Mouse (Mus musculus): Measurements from ENCODE around the gene Kazald1. TPM values are rescaled to one million over a fixed set of nuclear protein-coding genes. Genes with fewer than 3 reads are reported as not detected.

Kazald1 gene
- total and polyA plus RNA-seq, 3 experiments = 0.39 to 1.5 TPM; not detected in 1

GRCm38 (mm10) chr19:45110681-45111080 is 35.6 kb downstream of the Kazald1 start:
- no peaks in the 10 kb centered on the region for H3K79me2 ChIP-seq (ENCODE audit: control insufficient read depth, insufficient read depth, low read length, poor library complexity)
- H3K36me3 ChIP-seq (ENCODE audit: control insufficient read depth in 1 of 2, insufficient read depth in 2 of 2, low read length in 2 of 2) = no peaks in the 10 kb centered on the region
- H3K27ac ChIP-seq (ENCODE audit: control insufficient read depth, low read depth, low read length) = no peak overlapping the region
- no peak overlapping the region for H3K9ac ChIP-seq (ENCODE audit: control insufficient read depth, low read depth, low read length, poor library complexity, severe bottlenecking)
- DNase-seq (ENCODE audit: low read depth, low spot score) = no peak
- H3K27me3 ChIP-seq (ENCODE audit: control insufficient read depth in 1 of 2, insufficient read depth in 2 of 2, low read length in 2 of 2) = peaks cover 3 to 19% of the 10 kb centered on the region in 2 experiments; a peak in 3 of 4 replicates
- TF ChIP-seq TCF12 (IDR thresholded peaks at IDR 0.05; ENCODE audit: low read depth, low read length) (no peak), MYB (IDR thresholded peaks at IDR 0.05; ENCODE audit: low read depth, low read length) (no peak), POLR2AphosphoS5 (IDR thresholded peaks at IDR 0.05; ENCODE audit: borderline replicate concordance, low read depth, low read length) (no peak), MYC (IDR thresholded peaks at IDR 0.05; ENCODE audit: low read depth, low read length) (no peak), MEF2A (IDR thresholded peaks at IDR 0.05; ENCODE audit: extremely low read depth, insufficient replicate concordance, low read depth, low read length, poor library complexity, severe bottlenecking) (no peak), E2F4 (IDR thresholded peaks at IDR 0.05; ENCODE audit: borderline replicate concordance, low read depth, low read length) (no peak), MAFK (IDR thresholded peaks at IDR 0.05; ENCODE audit: borderline replicate concordance, low read depth, low read length) (no peak), ZC3H11A (IDR thresholded peaks at IDR 0.05; ENCODE audit: low read depth, low read length) (no peak), ZNF384 (IDR thresholded peaks at IDR 0.05; ENCODE audit: low read depth, low read length) (no peak), TBP (IDR thresholded peaks at IDR 0.05; ENCODE audit: low read depth, low read length) (no peak), ZKSCAN1 (IDR thresholded peaks at IDR 0.05; ENCODE audit: low read depth, low read length) (no peak), POLR2AphosphoS2 (IDR thresholded peaks at IDR 0.05; ENCODE audit: low read length) (no peak), POLR2A (IDR thresholded peaks at IDR 0.05; ENCODE audit: control insufficient read depth in 1 of 2, insufficient read depth in 1 of 2, low read depth in 1 of 2, low read length in 2 of 2, poor library complexity in 1 of 2) (no peak)
- no peak overlapping the region for H3K4me3 ChIP-seq (ENCODE audit: control insufficient read depth in 1 of 2, insufficient read depth in 1 of 2, low read depth in 2 of 2, low read length in 2 of 2)
- H3K9me3 ChIP-seq (replicated peaks; ENCODE audit: insufficient read depth, low read length) = no peaks in the 10 kb centered on the region
- no peaks in the 10 kb centered on the region for H3K4me1 ChIP-seq (ENCODE audit: control insufficient read depth in 1 of 2, insufficient read depth in 2 of 2, low read length in 2 of 2)

- peaks cover 3 to 17% of the 10 kb centered on the region in 2 experiments; a peak in 3 of 4 replicates for H3K27me3 ChIP-seq (ENCODE audit: control insufficient read depth in 1 of 2, insufficient read depth in 2 of 2, low read length in 2 of 2)
- H3K4me1 ChIP-seq (ENCODE audit: control insufficient read depth in 1 of 2, insufficient read depth in 2 of 2, low read length in 2 of 2) = no peaks in the 10 kb centered on the region
- H3K9me3 ChIP-seq (replicated peaks; ENCODE audit: insufficient read depth, low read length) = no peaks in the 10 kb centered on the region
- no peaks in the 10 kb centered on the region for H3K79me2 ChIP-seq (ENCODE audit: control insufficient read depth, insufficient read depth, low read length, poor library complexity)
- H3K9ac ChIP-seq (ENCODE audit: control insufficient read depth, low read depth, low read length, poor library complexity, severe bottlenecking) = no peak overlapping the region
- no peak overlapping the region for H3K4me3 ChIP-seq (ENCODE audit: control insufficient read depth in 1 of 2, insufficient read depth in 1 of 2, low read depth in 2 of 2, low read length in 2 of 2)
- no peaks in the 10 kb centered on the region for H3K36me3 ChIP-seq (ENCODE audit: control insufficient read depth in 1 of 2, insufficient read depth in 2 of 2, low read length in 2 of 2)
- H3K27ac ChIP-seq (ENCODE audit: control insufficient read depth, low read depth, low read length) = no peak overlapping the region
- TF ChIP-seq CTCF (IDR thresholded peaks at IDR 0.05 in 2 of 3, conservative IDR thresholded peaks at IDR 0.05 in 1 of 3; ENCODE audit: control insufficient read depth in 1 of 3, insufficient read depth in 1 of 3, low read depth in 2 of 3, low read length in 3 of 3, poor library complexity in 1 of 3, severe bottlenecking in 1 of 3) (peak; percentile 46 to 60 (median 55)), ZKSCAN1 (IDR thresholded peaks at IDR 0.05; ENCODE audit: low read depth, low read length) (no peak), TAL1 (IDR thresholded peaks at IDR 0.05; ENCODE audit: low read length) (no peak), ZC3H11A (IDR thresholded peaks at IDR 0.05; ENCODE audit: low read depth, low read length) (no peak), JUND (IDR thresholded peaks at IDR 0.05; ENCODE audit: low read depth, low read length) (no peak), NRF1 (IDR thresholded peaks at IDR 0.05; ENCODE audit: insufficient read depth, low read depth, low read length, poor library complexity, severe bottlenecking) (no peak), SMC3 (IDR thresholded peaks at IDR 0.05; ENCODE audit: low read depth, low read length) (no peak; the same call in 1 of the 2 replicates), ELF1 (IDR thresholded peaks at IDR 0.05; ENCODE audit: low read depth, low read length) (no peak), CHD1 (IDR thresholded peaks at IDR 0.05; ENCODE audit: low read depth, low read length) (no peak)
- DNase-seq (ENCODE audit: low read depth, low spot score) = peak; percentile 40
Observed at GRCm38 (mm10) chr19:45112444-45112843, 37.4 kb downstream of the Kazald1 start.
